Mouse (Mus musculus) C2C12 (cell line): ENCODE measurements around the gene Smtnl1.

Source experiments
- CEBPB ChIP-seq: IDR thresholded peaks from one replicate; pipeline ENCODE4 v1.6.1; 2011; ENCODE audit warnings: low read depth, mild to moderate bottlenecking, control low read depth, moderate library complexity
- CTCF ChIP-seq: IDR thresholded peaks from one replicate; pipeline ENCODE4 v1.5.1; 2011; ENCODE audit not compliant: control insufficient read depth, insufficient read depth, insufficient read length
- FOSL1 ChIP-seq: IDR thresholded peaks from one replicate; pipeline ENCODE4 v1.8.0; 2011; ENCODE audit warnings: mild to moderate bottlenecking, low read length; ENCODE audit not compliant: poor library complexity, insufficient read depth, severe bottlenecking
- MAX ChIP-seq: IDR thresholded peaks from one replicate; pipeline ENCODE4 v1.6.1; 2011; ENCODE audit warnings: mild to moderate bottlenecking, control low read depth
- MYOD1 ChIP-seq: IDR thresholded peaks from one replicate; pipeline ENCODE4 v1.6.1; 2011; ENCODE audit warnings: low read depth; ENCODE audit not compliant: control insufficient read depth, insufficient read length
- USF1 ChIP-seq: IDR thresholded peaks from one replicate; pipeline ENCODE4 v1.6.1; 2011; ENCODE audit warnings: low read depth, mild to moderate bottlenecking, control low read depth, moderate library complexity

DNA sequence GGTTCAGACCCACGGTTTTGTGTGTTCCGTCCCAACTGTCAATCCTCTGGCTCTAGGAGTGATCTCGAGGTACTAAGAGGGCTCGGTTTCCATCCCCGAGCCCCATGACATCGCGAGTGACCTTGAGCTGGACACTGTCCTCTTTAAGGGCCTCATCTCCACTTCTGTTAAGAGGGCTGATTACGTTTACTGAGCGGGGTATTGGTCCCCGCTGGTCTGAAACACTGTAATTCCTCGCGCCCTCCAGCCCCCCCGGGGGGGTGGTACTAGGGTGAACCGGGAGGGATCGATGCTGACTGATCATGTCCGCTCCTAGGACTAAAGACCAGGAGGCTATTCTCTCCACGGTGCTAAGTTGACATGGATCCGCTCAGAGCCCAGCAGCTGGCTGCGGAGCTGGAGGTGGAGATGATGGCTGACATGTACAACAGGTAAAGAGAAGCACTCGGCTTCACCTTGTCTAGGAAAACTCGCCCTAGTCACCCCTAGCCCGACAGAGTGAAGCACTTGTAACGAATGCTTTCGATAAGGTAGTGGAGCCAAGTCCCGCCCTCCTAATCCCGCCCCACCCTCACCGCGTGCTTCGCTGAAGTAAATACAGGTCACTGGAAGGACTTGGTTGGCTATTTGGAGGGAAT lies 5.0 kb upstream of the Smtnl1 start:
- TF ChIP-seq CTCF: no peak
- no peak for TF ChIP-seq FOSL1
- no peak for TF ChIP-seq MAX
- no peak for TF ChIP-seq CEBPB
- no peak for TF ChIP-seq MYOD1
- TF ChIP-seq USF1: no peak
